Mouse (Mus musculus) ES-Bruce4 (cell line): ENCODE data around the gene Urb1. TPM values are rescaled to one million over a fixed set of nuclear protein-coding genes. Genes with fewer than 3 reads are reported as not detected.

Experiments used
- H3K27ac ChIP-seq: 2 replicates; pipeline ENCODE4 v1.5.1; 2012; ENCODE audit warnings: low read length, inconsistent platforms; ENCODE audit not compliant: insufficient read depth
- H3K27me3 ChIP-seq: 2 replicates; pipeline ENCODE4 v1.6.1; 2012; ENCODE audit warnings: mild to moderate bottlenecking, low read length, inconsistent platforms; ENCODE audit not compliant: control insufficient read depth, poor library complexity, insufficient read depth, severe bottlenecking
- H3K36me3 ChIP-seq: 2 replicates; pipeline ENCODE4 v1.6.1; 2012; ENCODE audit warnings: inconsistent platforms, mild to moderate bottlenecking, low read length, moderate library complexity; ENCODE audit not compliant: control insufficient read depth, poor library complexity, insufficient read depth, severe bottlenecking
- H3K4me1 ChIP-seq: one replicate; pipeline ENCODE4 v1.8.1; 2011; ENCODE audit warnings: low read length; ENCODE audit not compliant: control insufficient read depth, insufficient read depth
- H3K4me3 ChIP-seq: 2 replicates; pipeline ENCODE4 v1.5.1; 2011; ENCODE audit warnings: low read depth, mild to moderate bottlenecking, low read length
- H3K9ac ChIP-seq: 2 replicates; pipeline ENCODE4 v1.6.1; 2012; ENCODE audit warnings: low read depth, mild to moderate bottlenecking, inconsistent platforms; ENCODE audit not compliant: poor library complexity, severe bottlenecking
- H3K9me3 ChIP-seq: replicated peaks from 2 replicates; pipeline ENCODE4 v1.6.1; 2012; ENCODE audit warnings: mild to moderate bottlenecking, low read length, inconsistent platforms; ENCODE audit not compliant: control insufficient read depth, poor library complexity, insufficient read depth, severe bottlenecking
- CTCF ChIP-seq: IDR thresholded peaks from one replicate; pipeline ENCODE4 v1.8.1; 2011; ENCODE audit warnings: low read depth, low read length
- EP300 ChIP-seq: IDR thresholded peaks from 2 replicates; pipeline ENCODE4 v1.6.1; 2011; ENCODE audit warnings: low read depth, low read length; ENCODE audit not compliant: insufficient read depth
- POLR2A ChIP-seq: IDR thresholded peaks from one replicate; pipeline ENCODE4 v1.8.1; 2011; ENCODE audit warnings: low read length; ENCODE audit not compliant: insufficient read depth
- polyA plus RNA-seq: library from polyadenylated mRNA; stranded (reverse); fragments of >200 nt; gene quantifications from 2 replicates; pipeline ENCODE4 v1.2.4, GENCODE M21; 2011; ENCODE audit warnings: low read depth; ENCODE audit not compliant: missing spikeins, insufficient read depth, insufficient read length

Gene Urb1
- polyA plus RNA-seq, 1 experiment: 24.4 TPM

GRCm38 (mm10) chr16:90759335-90759734 lies 50.9 kb downstream of the Urb1 start:
- no peaks in the 10 kb centered on the region for H3K9me3 ChIP-seq
- H3K4me3 ChIP-seq: no peak overlapping the region
- peaks cover 18% of the 10 kb centered on the region for H3K36me3 ChIP-seq
- TF ChIP-seq POLR2A: no peak
- no peak for TF ChIP-seq EP300
- no peak overlapping the region for H3K27ac ChIP-seq
- no peaks in the 10 kb centered on the region for H3K4me1 ChIP-seq
- H3K9ac ChIP-seq: no peak overlapping the region
- no peaks in the 10 kb centered on the region for H3K27me3 ChIP-seq

- Histone ChIP-seq H3K36me3 (peaks cover 3% of the 10 kb centered on the region; the same call in 1 of the 2 replicates), H3K4me1 (no peaks in the 10 kb centered on the region), H3K27me3 (no peaks in the 10 kb centered on the region), H3K4me3 (no peak overlapping the region), H3K9ac (no peak overlapping the region), H3K27ac (no peak overlapping the region), H3K9me3 (no peaks in the 10 kb centered on the region)
- TF ChIP-seq POLR2A (no peak), CTCF (no peak), EP300 (no peak)
Observed at GRCm38 (mm10) chr16:90753386-90753941, 56.7 kb downstream of the Urb1 start.

GRCm38 (mm10) chr16:90748169-90748568 lies 62.0 kb downstream of the Urb1 start:
- Histone ChIP-seq H3K27ac (no peak overlapping the region), H3K36me3 (no peaks in the 10 kb centered on the region; the same call in 1 of the 2 replicates), H3K4me3 (no peak overlapping the region), H3K9me3 (no peaks in the 10 kb centered on the region), H3K27me3 (no peaks in the 10 kb centered on the region), H3K4me1 (no peaks in the 10 kb centered on the region), H3K9ac (no peak overlapping the region)
- TF ChIP-seq POLR2A (no peak), EP300 (no peak), CTCF (no peak)

- H3K9ac ChIP-seq: no peak overlapping the region
- no peak overlapping the region for H3K4me3 ChIP-seq
- no peaks in the 10 kb centered on the region; the same call in 1 of the 2 replicates for H3K36me3 ChIP-seq
- no peaks in the 10 kb centered on the region for H3K9me3 ChIP-seq
- no peaks in the 10 kb centered on the region for H3K4me1 ChIP-seq
- H3K27me3 ChIP-seq: no peaks in the 10 kb centered on the region
- no peak for TF ChIP-seq CTCF
- TF ChIP-seq POLR2A: no peak
- no peak for TF ChIP-seq EP300
- no peak overlapping the region for H3K27ac ChIP-seq
Observed at GRCm38 (mm10) chr16:90747143-90747542, 63.1 kb downstream of the Urb1 start.

- Histone ChIP-seq H3K4me3 (no peak within 1 kb of the TSS), H3K27me3 (no peaks in the 10 kb centered on the region), H3K27ac (no peak within 1 kb of the TSS), H3K9ac (no peak within 1 kb of the TSS), H3K36me3 (no peaks in the 10 kb centered on the region), H3K4me1 (no peaks in the 10 kb centered on the region), H3K9me3 (no peaks in the 10 kb centered on the region)
- TF ChIP-seq EP300 (no peak), CTCF (no peak), POLR2A (no peak)
Observed at GRCm38 (mm10) chr16:90738092-90738956, 71.9 kb downstream of the Urb1 start, which contains the start of gene Mrap. Gene Mrap, plus strand, starts transcription at chr16:90738207.

DNA sequence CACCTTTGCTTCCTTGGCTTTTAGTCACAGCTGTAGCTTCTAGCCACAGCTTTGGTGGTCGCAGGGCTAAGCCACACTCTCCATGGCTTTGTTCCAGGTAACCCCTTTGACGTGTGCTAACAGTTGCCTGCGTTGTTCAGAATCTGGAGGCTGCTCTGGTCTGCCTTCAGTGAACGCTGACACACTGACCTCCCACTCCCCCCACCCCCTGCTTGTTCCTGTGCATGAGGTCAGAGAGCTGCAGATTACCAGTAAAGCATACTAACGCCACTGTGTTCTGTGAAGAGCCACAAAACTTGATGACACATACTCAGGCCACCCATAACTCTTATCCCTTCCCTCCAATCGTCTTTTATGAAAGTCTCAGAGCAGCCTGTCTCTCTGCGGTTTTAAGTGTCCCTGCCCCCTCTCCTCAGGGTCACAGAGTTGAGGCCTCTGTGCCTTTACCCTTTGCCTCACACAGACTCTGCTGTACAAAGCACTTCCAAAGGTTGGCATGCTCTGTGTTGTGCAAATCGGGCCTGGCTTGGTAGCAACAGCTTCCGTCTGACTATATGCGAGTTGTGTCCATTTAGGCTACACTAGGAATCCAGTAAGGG lies 73.4 kb downstream of the Urb1 start:
- TF ChIP-seq EP300: no peak
- no peak for TF ChIP-seq CTCF
- no peak for TF ChIP-seq POLR2A
- Histone ChIP-seq H3K4me1 (no peaks in the 10 kb centered on the region), H3K9me3 (no peaks in the 10 kb centered on the region), H3K36me3 (no peaks in the 10 kb centered on the region), H3K27me3 (no peaks in the 10 kb centered on the region), H3K9ac (no peak overlapping the region), H3K27ac (no peak overlapping the region), H3K4me3 (no peak overlapping the region)
